Mouse (Mus musculus): Measurements from ENCODE around the gene Trip4. TPM values are rescaled to one million over a fixed set of nuclear protein-coding genes. Genes with fewer than 3 reads are reported as not detected.

Gene Trip4
- total RNA-seq, 1 experiment, result 18.6 TPM

DNA sequence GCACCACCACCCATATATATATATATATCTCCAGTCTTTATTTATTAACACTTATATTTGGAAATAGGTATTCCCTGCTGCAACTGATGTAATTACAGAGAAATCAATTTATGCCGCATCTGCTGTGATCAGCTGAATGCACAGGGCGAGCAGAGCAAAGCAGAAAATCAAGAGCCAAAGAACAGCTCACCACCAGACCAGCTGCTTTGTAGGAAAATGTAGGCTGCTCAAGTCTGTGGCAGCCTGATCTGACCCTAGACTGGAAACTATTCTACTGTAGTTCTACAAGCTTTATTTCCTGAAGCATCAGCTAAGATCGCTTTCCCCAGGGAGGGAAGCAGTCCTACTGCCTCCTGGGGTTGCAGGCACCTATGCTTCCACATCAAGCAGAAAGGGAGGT is 115.1 kb downstream of the Trip4 start:
- H3K9ac ChIP-seq (ENCODE audit: insufficient read depth, low read depth, low read length, poor library complexity, severe bottlenecking), result no peak overlapping the region
- no peak overlapping the region for H3K4me3 ChIP-seq (ENCODE audit: insufficient read depth in 1 of 2, low read depth in 1 of 2, low read length in 2 of 2, poor library complexity in 1 of 2, severe bottlenecking in 1 of 2)
- DNase-seq (ENCODE audit: low read depth, low spot score), result no peak
- no peaks in the 10 kb centered on the region for H3K9me3 ChIP-seq (ENCODE audit: control insufficient read depth, insufficient read depth, low read depth, low read length)
- TF ChIP-seq ZNF384 (IDR thresholded peaks at IDR 0.05; ENCODE audit: low read depth, low read length) (no peak), ZC3H11A (IDR thresholded peaks at IDR 0.05; ENCODE audit: borderline replicate concordance, low read depth, low read length) (no peak), CHD2 (IDR thresholded peaks at IDR 0.05; ENCODE audit: low read depth, low read length) (no peak), MAFK (IDR thresholded peaks at IDR 0.05; ENCODE audit: insufficient read depth, low read depth, low read length) (no peak), HCFC1 (IDR thresholded peaks at IDR 0.05; ENCODE audit: borderline replicate concordance, insufficient read depth, low read length) (no peak)
- H3K27ac ChIP-seq (ENCODE audit: insufficient read depth, low read depth, low read length, poor library complexity, severe bottlenecking), result no peak overlapping the region
- no peaks in the 10 kb centered on the region for H3K4me1 ChIP-seq (ENCODE audit: control insufficient read depth in 2 of 2, insufficient read depth in 2 of 2, low read length in 2 of 2, poor library complexity in 1 of 2)
- in situ Hi-C loops (cut with MboI; ENCODE audit: low sequenced_read_pairs in 2 of 2, unreplicated experiment in 2 of 2), result no loop called here
- H3K36me3 ChIP-seq (ENCODE audit: control insufficient read depth, insufficient read depth, low read length, poor library complexity, severe bottlenecking), result peaks cover 11% of the 10 kb centered on the region

DNA sequence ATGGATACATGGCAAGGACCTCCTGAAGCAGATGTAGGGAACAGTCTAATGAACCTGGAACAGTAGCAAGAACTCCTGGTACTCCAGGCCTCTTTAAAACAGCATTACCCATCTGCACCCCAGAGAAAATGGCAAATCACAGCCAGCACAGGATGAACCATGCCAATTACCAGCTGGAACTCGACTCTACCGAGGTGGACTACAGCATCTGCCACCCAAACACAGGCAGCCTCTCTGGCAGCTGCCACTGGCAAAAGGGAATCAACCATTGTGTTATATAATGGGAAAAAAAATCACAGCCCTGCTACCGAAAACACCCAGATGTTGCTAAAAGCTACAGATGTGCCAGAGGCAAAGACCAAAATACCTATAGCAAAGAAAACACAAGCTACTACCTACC is 115.5 kb downstream of the Trip4 start:
- H3K36me3 ChIP-seq (ENCODE audit: control insufficient read depth, insufficient read depth, low read length, poor library complexity, severe bottlenecking), result peaks cover 11% of the 10 kb centered on the region
- H3K9ac ChIP-seq (ENCODE audit: insufficient read depth, low read depth, low read length, poor library complexity, severe bottlenecking), result no peak overlapping the region
- H3K27ac ChIP-seq (ENCODE audit: insufficient read depth, low read depth, low read length, poor library complexity, severe bottlenecking), result no peak overlapping the region
- in situ Hi-C loops (cut with MboI; ENCODE audit: low sequenced_read_pairs in 2 of 2, unreplicated experiment in 2 of 2), result no loop called here
- no peaks in the 10 kb centered on the region for H3K4me1 ChIP-seq (ENCODE audit: control insufficient read depth in 2 of 2, insufficient read depth in 2 of 2, low read length in 2 of 2, poor library complexity in 1 of 2)
- TF ChIP-seq MAFK (IDR thresholded peaks at IDR 0.05; ENCODE audit: insufficient read depth, low read depth, low read length), result no peak
- TF ChIP-seq HCFC1 (IDR thresholded peaks at IDR 0.05; ENCODE audit: borderline replicate concordance, insufficient read depth, low read length), result no peak
- H3K9me3 ChIP-seq (ENCODE audit: control insufficient read depth, insufficient read depth, low read depth, low read length), result no peaks in the 10 kb centered on the region
- no peak overlapping the region for H3K4me3 ChIP-seq (ENCODE audit: insufficient read depth in 1 of 2, low read depth in 1 of 2, low read length in 2 of 2, poor library complexity in 1 of 2, severe bottlenecking in 1 of 2)
- no peak for DNase-seq (ENCODE audit: low read depth, low spot score)

DNA sequence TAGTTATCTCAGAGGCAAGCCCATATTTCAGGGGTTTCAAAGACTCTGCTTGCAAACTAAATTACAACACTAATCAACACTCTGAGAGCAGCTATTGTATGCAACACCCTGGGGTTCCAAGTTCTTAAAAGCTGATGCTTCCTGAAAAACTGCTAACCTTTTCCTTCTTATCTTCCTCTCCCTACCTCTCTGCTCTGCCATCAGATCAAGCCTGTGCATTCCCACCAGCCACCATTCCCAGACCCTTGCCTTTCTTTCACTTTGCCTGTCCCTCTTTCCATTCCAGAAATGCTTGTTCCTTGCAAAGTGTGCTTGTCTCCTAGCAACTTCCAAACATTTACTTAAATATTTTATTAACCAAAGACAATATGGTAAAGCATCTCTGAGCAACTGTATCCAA is 116.7 kb downstream of the Trip4 start:
- H3K4me1 ChIP-seq (ENCODE audit: control insufficient read depth in 2 of 2, insufficient read depth in 2 of 2, low read length in 2 of 2, poor library complexity in 1 of 2), result no peaks in the 10 kb centered on the region
- no peak for DNase-seq (ENCODE audit: low read depth, low spot score)
- H3K4me3 ChIP-seq (ENCODE audit: insufficient read depth in 1 of 2, low read depth in 1 of 2, low read length in 2 of 2, poor library complexity in 1 of 2, severe bottlenecking in 1 of 2), result no peak overlapping the region
- H3K36me3 ChIP-seq (ENCODE audit: control insufficient read depth, insufficient read depth, low read length, poor library complexity, severe bottlenecking), result peaks cover 11% of the 10 kb centered on the region
- in situ Hi-C loops (cut with MboI; ENCODE audit: low sequenced_read_pairs in 2 of 2, unreplicated experiment in 2 of 2), result no loop called here
- H3K9me3 ChIP-seq (ENCODE audit: control insufficient read depth, insufficient read depth, low read depth, low read length), result no peaks in the 10 kb centered on the region
- no peak for TF ChIP-seq ZNF384 (IDR thresholded peaks at IDR 0.05; ENCODE audit: low read depth, low read length)
- H3K27ac ChIP-seq (ENCODE audit: insufficient read depth, low read depth, low read length, poor library complexity, severe bottlenecking), result no peak overlapping the region
- no peak overlapping the region for H3K9ac ChIP-seq (ENCODE audit: insufficient read depth, low read depth, low read length, poor library complexity, severe bottlenecking)

DNA sequence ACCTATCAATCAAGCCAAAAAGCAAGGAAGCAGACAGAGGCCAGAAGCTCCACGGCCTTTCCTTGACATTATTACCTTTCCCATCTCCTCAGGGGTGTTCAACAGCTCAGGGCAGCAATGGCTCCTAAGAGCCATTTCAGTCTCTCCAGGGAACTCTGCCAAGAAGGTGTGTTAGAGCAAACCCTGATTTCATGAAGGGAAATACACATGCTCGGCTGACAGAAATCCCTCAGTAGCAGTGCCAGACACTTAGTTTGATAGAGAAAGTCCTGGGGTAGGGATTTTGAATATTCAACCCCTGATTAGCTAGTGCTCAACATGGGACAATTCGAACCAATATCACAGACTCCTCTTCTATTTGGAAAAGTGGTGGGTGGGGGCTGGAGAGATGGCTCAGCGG is 117.5 kb downstream of the Trip4 start:
- in situ Hi-C loops (cut with MboI; ENCODE audit: low sequenced_read_pairs in 2 of 2, unreplicated experiment in 2 of 2), result no loop called here
- H3K36me3 ChIP-seq (ENCODE audit: control insufficient read depth, insufficient read depth, low read length, poor library complexity, severe bottlenecking), result peaks cover 11% of the 10 kb centered on the region
- H3K9ac ChIP-seq (ENCODE audit: insufficient read depth, low read depth, low read length, poor library complexity, severe bottlenecking), result no peak overlapping the region
- no peak for DNase-seq (ENCODE audit: low read depth, low spot score)
- H3K4me3 ChIP-seq (ENCODE audit: insufficient read depth in 1 of 2, low read depth in 1 of 2, low read length in 2 of 2, poor library complexity in 1 of 2, severe bottlenecking in 1 of 2), result no peak overlapping the region
- H3K27ac ChIP-seq (ENCODE audit: insufficient read depth, low read depth, low read length, poor library complexity, severe bottlenecking), result no peak overlapping the region
- H3K4me1 ChIP-seq (ENCODE audit: control insufficient read depth in 2 of 2, insufficient read depth in 2 of 2, low read length in 2 of 2, poor library complexity in 1 of 2), result 0 out of 4 replicates have a peak, but pooled peaks cover 0 to under 1% of the 10 kb centered on the region in 2 experiments
- no peaks in the 10 kb centered on the region for H3K9me3 ChIP-seq (ENCODE audit: control insufficient read depth, insufficient read depth, low read depth, low read length)
- TF ChIP-seq ZNF384 (IDR thresholded peaks at IDR 0.05; ENCODE audit: low read depth, low read length) (no peak), ZC3H11A (IDR thresholded peaks at IDR 0.05; ENCODE audit: borderline replicate concordance, low read depth, low read length) (no peak), CHD2 (IDR thresholded peaks at IDR 0.05; ENCODE audit: low read depth, low read length) (no peak), MAFK (IDR thresholded peaks at IDR 0.05; ENCODE audit: insufficient read depth, low read depth, low read length) (no peak), HCFC1 (IDR thresholded peaks at IDR 0.05; ENCODE audit: borderline replicate concordance, insufficient read depth, low read length) (no peak)

DNA sequence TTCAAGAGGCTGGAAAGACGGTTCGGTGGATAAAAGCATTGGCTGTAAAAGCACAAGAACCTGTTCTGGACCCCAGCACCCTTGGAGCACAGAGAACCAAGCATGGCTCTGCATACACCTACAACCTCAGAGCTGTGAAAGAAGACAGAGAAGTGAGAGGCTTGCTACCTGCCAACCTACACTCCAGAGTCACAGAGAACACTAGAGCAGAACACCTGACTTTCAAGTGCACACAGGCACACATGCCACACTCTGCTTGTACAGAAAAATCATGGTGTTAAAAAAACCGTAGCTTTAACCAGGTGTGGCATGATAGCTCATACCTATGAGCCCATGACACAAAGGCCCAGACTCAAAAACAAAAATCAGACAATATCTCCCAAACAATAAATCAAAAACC is 118.8 kb downstream of the Trip4 start:
- Histone ChIP-seq H3K9ac (ENCODE audit: insufficient read depth, low read depth, low read length, poor library complexity, severe bottlenecking) (no peak overlapping the region), H3K27ac (ENCODE audit: insufficient read depth, low read depth, low read length, poor library complexity, severe bottlenecking) (no peak overlapping the region), H3K9me3 (ENCODE audit: control insufficient read depth, insufficient read depth, low read depth, low read length) (no peaks in the 10 kb centered on the region), H3K4me1 (ENCODE audit: control insufficient read depth in 2 of 2, insufficient read depth in 2 of 2, low read length in 2 of 2, poor library complexity in 1 of 2) (0 out of 4 replicates have a peak, but pooled peaks cover 0 to 2% of the 10 kb centered on the region in 2 experiments), H3K4me3 (ENCODE audit: insufficient read depth in 1 of 2, low read depth in 1 of 2, low read length in 2 of 2, poor library complexity in 1 of 2, severe bottlenecking in 1 of 2) (no peak overlapping the region), H3K36me3 (ENCODE audit: control insufficient read depth, insufficient read depth, low read length, poor library complexity, severe bottlenecking) (peaks cover 7% of the 10 kb centered on the region; the same call in 1 of the 2 replicates)
- TF ChIP-seq CHD2 (IDR thresholded peaks at IDR 0.05; ENCODE audit: low read depth, low read length) (no peak), HCFC1 (IDR thresholded peaks at IDR 0.05; ENCODE audit: borderline replicate concordance, insufficient read depth, low read length) (no peak), MAFK (IDR thresholded peaks at IDR 0.05; ENCODE audit: insufficient read depth, low read depth, low read length) (no peak), ZC3H11A (IDR thresholded peaks at IDR 0.05; ENCODE audit: borderline replicate concordance, low read depth, low read length) (no peak), ZNF384 (IDR thresholded peaks at IDR 0.05; ENCODE audit: low read depth, low read length) (no peak)
- no peak for DNase-seq (ENCODE audit: low read depth, low spot score)
- in situ Hi-C loops (cut with MboI; ENCODE audit: low sequenced_read_pairs in 2 of 2, unreplicated experiment in 2 of 2), result no loop called here

Measured in ES-E14 (cell line).